15 mouse cellular contexts compared by ENCODE assay signal in genomic region chr1:92799653-92800052, GRCm38 (mm10). TPM values are rescaled to one million over a fixed set of nuclear protein-coding genes. Genes with fewer than 3 reads are reported as not detected.
DNase-seq lines count a peak whose midpoint lies in the region; ATAC-seq and TF ChIP-seq lines count a peak whose summit lies in the region.
"Had no signal": no experiment of that assay in that cellular context is flagged by ENCODE, and none has a peak within 500 bp of the region (broad histone marks: within the 10 kb centered on the region; RNA-seq: fewer than 3 reads in every experiment).

No protein-coding gene starts in this region.

- no peak for TF ChIP-seq CTCF in thymus, adult 2 months (IDR thresholded peaks at IDR 0.05; ENCODE audit: borderline replicate concordance, control insufficient read depth, extremely low read depth, insufficient read depth, low read length, poor library complexity)

- TF ChIP-seq POLR2A in thymus, adult 2 months (IDR thresholded peaks at IDR 0.05; ENCODE audit: control insufficient read depth, extremely low read depth, insufficient read depth, low read length, poor library complexity) = no peak

- H3K4me2 ChIP-seq in forebrain, embryonic 11.5 days (ENCODE audit: low read depth, low read length, severe bottlenecking) = no peak overlapping the region
- H3K4me2 ChIP-seq: intestine, embryonic 15.5 days had no signal

- H3K27me3 ChIP-seq in thymus, adult 2 months (ENCODE audit: control insufficient read depth, insufficient read depth, low read length) = no peaks in the 10 kb centered on the region
- no peaks in the 10 kb centered on the region for H3K27me3 ChIP-seq in forebrain, embryonic 11.5 days (ENCODE audit: control insufficient read depth, insufficient read depth, low read length)
- H3K27me3 ChIP-seq: intestine, embryonic 15.5 days had no signal

- WGBS in thymus, adult 2 months = 82% methylated on average over 5 of the region's 5 CpGs
- WGBS in forebrain, embryonic 11.5 days = 90% methylated on average over 5 of the region's 5 CpGs

- no peak overlapping the region for H3K4me3 ChIP-seq in thymus, adult 2 months (ENCODE audit: control insufficient read depth, insufficient read depth, low read length)
- no peak overlapping the region for H3K4me3 ChIP-seq in forebrain, embryonic 11.5 days (ENCODE audit: low read depth, low read length)
- H3K4me3 ChIP-seq: embryonic facial prominence, embryonic 10.5 days; gastrocnemius, adult 2 months; intestine, embryonic 15.5 days; layer of hippocampus, adult 2 months; megakaryocyte, embryonic 14.5 days had no signal

- no peak for ATAC-seq in forebrain, embryonic 11.5 days (replicated peaks; ENCODE audit: low FRiP score)
- ATAC-seq: intestine, embryonic 15.5 days had no signal

- H3K4me1 ChIP-seq in thymus, adult 2 months (replicated peaks; ENCODE audit: control insufficient read depth, insufficient read depth, low read length) = no peaks in the 10 kb centered on the region
- H3K4me1 ChIP-seq in forebrain, embryonic 11.5 days (replicated peaks; ENCODE audit: control insufficient read depth, insufficient read depth, low read length) = no peaks in the 10 kb centered on the region
- H3K4me1 ChIP-seq: embryonic facial prominence, embryonic 10.5 days; intestine, embryonic 15.5 days had no signal

- no peaks in the 10 kb centered on the region for H3K36me3 ChIP-seq in thymus, adult 2 months (ENCODE audit: control insufficient read depth, insufficient read depth, low read length)
- no peaks in the 10 kb centered on the region for H3K36me3 ChIP-seq in forebrain, embryonic 11.5 days (ENCODE audit: control insufficient read depth, insufficient read depth, low read length)
- H3K36me3 ChIP-seq: embryonic facial prominence, embryonic 10.5 days; intestine, embryonic 15.5 days had no signal

- no peaks in the 10 kb centered on the region for H3K9me3 ChIP-seq in forebrain, embryonic 11.5 days (ENCODE audit: control insufficient read depth, low read length)
- H3K9me3 ChIP-seq: embryonic facial prominence, embryonic 10.5 days; intestine, embryonic 15.5 days; megakaryocyte, embryonic 14.5 days had no signal

- H3K9ac ChIP-seq in forebrain, embryonic 11.5 days (ENCODE audit: low read length) = no peak overlapping the region
- H3K9ac ChIP-seq: intestine, embryonic 15.5 days; liver, embryonic 14.5 days had no signal

- peak; percentile 80 for DNase-seq in adrenal gland, adult 2 months
- DNase-seq in adrenal gland, postnatal 4 days (ENCODE audit: low spot score in 2 of 2) = no peak
- DNase-seq in 3134 (ENCODE audit: extremely low read depth, insufficient read length, low spot score) = peak; percentile 77
- DNase-seq in adrenal gland, postnatal 10 days = peak; percentile 47
- DNase-seq in left cerebral cortex, adult 8-10 months (ENCODE audit: low spot score in 2 of 2) = peak; percentile 10 to 47
- DNase-seq in thymus, adult 2 months = no peak
- no peak for DNase-seq in heart, adult 9 months (ENCODE audit: low spot score in 2 of 2)
- no peak for DNase-seq in forebrain, embryonic 11.5 days (ENCODE audit: low spot score)
- DNase-seq: cerebellum, adult 11-12 months; gastrocnemius, adult 2 months had no signal

- H3K27ac ChIP-seq in thymus, adult 2 months (ENCODE audit: control insufficient read depth, insufficient read depth, low read length) = no peak overlapping the region
- no peak overlapping the region for H3K27ac ChIP-seq in forebrain, embryonic 11.5 days (ENCODE audit: low read depth, low read length)
- H3K27ac ChIP-seq: embryonic facial prominence, embryonic 10.5 days; gastrocnemius, adult 2 months; intestine, embryonic 15.5 days; layer of hippocampus, adult 2 months; liver, embryonic 14.5 days had no signal

RNA-seq across cellular contexts. Expression of gene Gpc1, which starts 31.8 kb away (rescaled TPM):
- 10 to 100 TPM; 61.7 to 84.3 TPM for total RNA-seq in adrenal gland, adult 2 months (2021)
- polyA plus RNA-seq in adrenal gland, adult 2 months (2012; rRNA removed) = 43.3 and 49.8 TPM in 2 replicates
- total RNA-seq in adrenal gland, postnatal 4 days (2021) = 10 to 100 TPM; 71.4 to 73.2 TPM
- 10 to 100 TPM; 39.7 to 51.8 TPM for total RNA-seq in adrenal gland, postnatal 10 days (2021)
- 10 to 100 TPM; 78.8 to 86.2 (median 83.5) TPM for total RNA-seq in left cerebral cortex, adult 8-10 months (2022)
- 57.3 and 72.5 TPM in 2 replicates for polyA plus RNA-seq in thymus, adult 2 months (2012; rRNA removed)
- polyA plus RNA-seq in forebrain, embryonic 11.5 days (2014; fragmentation: Nextera tagmentation; extraction: Ambion mirVana) = 139 and 154 TPM in 2 replicates

Comparison
In these comparisons a context has a peak if more than half of its experiments do, and no peak if none do; other contexts are left out.
1. DNase-seq: peak in adrenal gland, adult 2 months (single experiment), 3134 (single experiment), adrenal gland, postnatal 10 days (single experiment) and left cerebral cortex, adult 8-10 months (2 of 2); none in adrenal gland, postnatal 4 days (0 of 2), thymus, adult 2 months (single experiment), heart, adult 9 months (0 of 2) and forebrain, embryonic 11.5 days (single experiment).